Mouse (Mus musculus): ENCODE measurements around the gene Gm19426. TPM values are rescaled to one million over a fixed set of nuclear protein-coding genes. Genes with fewer than 3 reads are reported as not detected.

The Gm19426 gene
- polyA plus RNA-seq, 1 experiment from 2014 or later = 4.9 TPM

DNA sequence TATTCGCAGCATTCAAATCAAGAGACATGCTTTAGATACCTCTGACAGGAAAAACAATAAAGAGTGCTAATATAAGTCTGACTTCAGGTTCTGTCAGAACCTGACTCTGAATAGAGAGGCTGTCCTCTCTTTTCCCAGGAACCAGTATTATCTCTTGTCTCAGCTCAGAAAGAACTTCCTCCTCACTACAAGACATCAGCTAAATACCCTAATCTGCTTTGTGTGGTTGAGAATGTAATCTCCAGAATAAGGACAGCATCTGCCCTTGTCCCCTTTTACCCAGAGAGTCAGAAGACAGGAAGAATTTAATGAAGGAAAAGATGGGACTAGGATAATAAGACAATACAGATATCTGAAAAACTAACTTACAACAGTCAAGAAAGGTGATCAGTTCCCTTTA lies 40.0 kb downstream of the Gm19426 start:
- Histone ChIP-seq H3K4me2 (no peak overlapping the region), H3K9me3 (ENCODE audit: low read depth, low read length) (no peaks in the 10 kb centered on the region), H3K27ac (ENCODE audit: low read depth) (no peak overlapping the region), H3K27me3 (ENCODE audit: insufficient read depth, low read length) (no peaks in the 10 kb centered on the region), H3K4me3 (ENCODE audit: low read depth, low read length) (no peak overlapping the region), H3K4me1 (ENCODE audit: insufficient read depth) (no peaks in the 10 kb centered on the region), H3K9ac (no peak overlapping the region), H3K36me3 (ENCODE audit: insufficient read depth) (peaks cover 51% of the 10 kb centered on the region)
- DNase-seq = no peak
- ATAC-seq (ENCODE audit: insufficient read depth) = no peak
- WGBS = 93% methylated on average over 1 of the region's 1 CpGs
- no peak for TF ChIP-seq CTCF (IDR thresholded peaks at IDR 0.05; ENCODE audit: low read depth)

DNA sequence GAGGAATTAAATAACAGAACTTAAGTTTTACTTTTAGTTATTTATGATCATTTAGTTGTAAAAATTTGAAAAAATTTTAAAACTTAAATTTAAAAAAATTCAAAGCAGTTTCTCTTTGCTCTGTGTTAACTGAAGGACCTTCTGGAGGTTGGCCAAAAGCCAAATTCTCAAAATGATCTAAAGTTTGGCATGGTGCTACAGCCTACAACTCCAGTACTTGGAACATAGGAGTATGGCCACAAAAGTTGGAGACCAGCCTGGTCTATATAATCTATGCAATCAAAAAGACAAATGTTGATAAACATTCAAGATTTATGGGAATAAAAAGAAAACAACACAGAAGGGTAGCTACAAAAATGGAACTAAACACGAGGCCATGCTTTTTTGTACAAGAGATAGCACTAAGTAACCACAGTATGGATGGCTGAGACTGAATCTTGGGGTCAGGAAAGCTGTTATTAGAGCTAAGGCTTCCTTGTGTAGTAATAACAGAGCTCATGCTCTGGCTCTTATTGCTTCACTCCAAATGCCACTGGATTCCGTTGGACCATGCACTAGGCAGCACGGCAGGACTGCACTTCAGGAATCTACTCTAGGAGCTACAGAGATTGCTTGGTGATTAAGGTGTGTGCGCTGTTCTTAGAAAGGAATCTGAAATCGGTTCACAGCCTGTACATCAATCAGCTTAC lies 48.3 kb downstream of the Gm19426 start:
- Histone ChIP-seq H3K9ac (no peak overlapping the region), H3K9me3 (ENCODE audit: low read depth, low read length) (no peaks in the 10 kb centered on the region), H3K4me1 (ENCODE audit: insufficient read depth) (no peaks in the 10 kb centered on the region), H3K4me3 (ENCODE audit: low read depth, low read length) (no peak overlapping the region), H3K4me2 (no peak overlapping the region), H3K27me3 (ENCODE audit: insufficient read depth, low read length) (no peaks in the 10 kb centered on the region), H3K36me3 (ENCODE audit: insufficient read depth) (peaks cover 79% of the 10 kb centered on the region), H3K27ac (ENCODE audit: low read depth) (no peak overlapping the region)
- WGBS = 76% methylated on average over 5 of the region's 5 CpGs
- DNase-seq (peak; percentile 80), ATAC-seq (ENCODE audit: insufficient read depth) (peak; percentile 76)
- TF ChIP-seq CTCF (IDR thresholded peaks at IDR 0.05; ENCODE audit: low read depth) = no peak

MicroRNAs encoded within 50 kb of the gene (microRNA counts, 519-probe panel; counts per million panel counts)
- microRNA mmu-miR-130a = 5,286 counts per million, percentile 97 among the panel's probes with 10 or more counts

Small RNA genes lying within 50 kb of the gene (microRNA-seq; reads per million reads assigned to microRNA genes)
- 37,365 reads per million, percentile 98 among the genes with 10 or more reads in this experiment for gene Mir130a (ENCODE audit: borderline number of aligned reads)

Other genes starting within 250 kb of the Gm19426 start
- 59.9 and 63.3 TPM in 2 replicates for gene Ctnnd1, start 92.9 kb downstream of the Gm19426 start, polyA plus RNA-seq (2014; fragmentation: Nextera tagmentation; extraction: Ambion mirVana)
- gene Btbd18, start 84.6 kb downstream of the Gm19426 start, polyA plus RNA-seq (2014; fragmentation: Nextera tagmentation; extraction: Ambion mirVana) = 0.22 and 0.39 TPM in 2 replicates
- 419 and 427 TPM in 2 replicates for gene Selenoh, start 72.9 kb downstream of the Gm19426 start, polyA plus RNA-seq (2014; fragmentation: Nextera tagmentation; extraction: Ambion mirVana)
- not detected in 2 replicates for gene Gm28635, start 65.6 kb downstream of the Gm19426 start, polyA plus RNA-seq (2014; fragmentation: Nextera tagmentation; extraction: Ambion mirVana)
- 44.8 and 45.4 TPM in 2 replicates for gene Med19, start 65.3 kb downstream of the Gm19426 start, polyA plus RNA-seq (2014; fragmentation: Nextera tagmentation; extraction: Ambion mirVana)
- 110 and 117 TPM in 2 replicates for gene Tmx2, start 64.5 kb downstream of the Gm19426 start, polyA plus RNA-seq (2014; fragmentation: Nextera tagmentation; extraction: Ambion mirVana)
- 30.8 and 31.0 TPM in 2 replicates for gene Zdhhc5, start 28.5 kb downstream of the Gm19426 start, polyA plus RNA-seq (2014; fragmentation: Nextera tagmentation; extraction: Ambion mirVana)
- gene Clp1, start 16.3 kb downstream of the Gm19426 start, polyA plus RNA-seq (2014; fragmentation: Nextera tagmentation; extraction: Ambion mirVana) = 25.6 and 28.1 TPM in 2 replicates
- gene Ypel4, start 9.6 kb downstream of the Gm19426 start, polyA plus RNA-seq (2014; fragmentation: Nextera tagmentation; extraction: Ambion mirVana) = 6.4 and 7.4 TPM in 2 replicates
- gene Serping1, start 31.8 kb upstream of the Gm19426 start, polyA plus RNA-seq (2014; fragmentation: Nextera tagmentation; extraction: Ambion mirVana) = 65.4 and 70.3 TPM in 2 replicates
- gene Ube2l6, start 55.2 kb upstream of the Gm19426 start, polyA plus RNA-seq (2014; fragmentation: Nextera tagmentation; extraction: Ambion mirVana) = 39.1 and 40.0 TPM in 2 replicates
- 0.11 and 0.24 TPM in 2 replicates for gene Smtnl1, start 79.0 kb upstream of the Gm19426 start, polyA plus RNA-seq (2014; fragmentation: Nextera tagmentation; extraction: Ambion mirVana)
- gene Timm10, start 83.3 kb upstream of the Gm19426 start, polyA plus RNA-seq (2014; fragmentation: Nextera tagmentation; extraction: Ambion mirVana) = 55.4 and 58.7 TPM in 2 replicates
- gene Slc43a1, start 95.2 kb upstream of the Gm19426 start, polyA plus RNA-seq (2014; fragmentation: Nextera tagmentation; extraction: Ambion mirVana) = 18.8 and 20.2 TPM in 2 replicates
- gene Rtn4rl2, start 143.1 kb upstream of the Gm19426 start, polyA plus RNA-seq (2014; fragmentation: Nextera tagmentation; extraction: Ambion mirVana) = 1.1 and 1.2 TPM in 2 replicates
- gene Slc43a3, start 192.9 kb upstream of the Gm19426 start, polyA plus RNA-seq (2014; fragmentation: Nextera tagmentation; extraction: Ambion mirVana) = 77.4 and 78.9 TPM in 2 replicates
- 0.23 TPM in 1 of 2 replicates, not detected in the other for gene Prg2, start 236.8 kb upstream of the Gm19426 start, polyA plus RNA-seq (2014; fragmentation: Nextera tagmentation; extraction: Ambion mirVana)
- not detected in 2 replicates for gene Prg3, start 244.6 kb upstream of the Gm19426 start, polyA plus RNA-seq (2014; fragmentation: Nextera tagmentation; extraction: Ambion mirVana)